Mouse (Mus musculus) olfactory bulb, adult 2 months (tissue): ENCODE results near the gene Sync.

ENCODE experiments used
- CTCF ChIP-seq: fragments of 200-500 bp; IDR thresholded peaks from 2 replicates; pipeline ENCODE4 v1.5.1; 2012; ENCODE audit warnings: low read depth, mild to moderate bottlenecking, low read length, moderate library complexity; ENCODE audit not compliant: insufficient read depth
- POLR2A ChIP-seq: fragments of 200-500 bp; IDR thresholded peaks from 2 replicates; pipeline ENCODE4 v1.6.1; 2012; ENCODE audit warnings: mild to moderate bottlenecking, low read depth, low read length, moderate library complexity; ENCODE audit not compliant: insufficient read depth

- no peak for TF ChIP-seq POLR2A
- TF ChIP-seq CTCF = no peak
These were observed 48.3 kb upstream of the Sync start for GRCm38 (mm10) chr4:129239075-129239474.
